Mouse (Mus musculus) gastrocnemius, postnatal 4 days (tissue): Measurements from ENCODE around the gene Ndufa4l2. TPM values are rescaled to one million over a fixed set of nuclear protein-coding genes. Genes with fewer than 3 reads are reported as not detected.

Experiments
- DNase-seq, 2 experiments: peaks; one replicate each; pipeline ENCODE4 v3.0.0; 2021 to 2022; ENCODE audit warnings: low spot score in 2 of 2, mixed read lengths in 2 of 2
- total RNA-seq, 2 experiments: library from RNA; stranded (reverse); gene quantifications; 2 replicates each; pipeline ENCODE4 v1.2.3; 2021

Ndufa4l2 gene
- total RNA-seq, 2 experiments from 2014 or later = 23.6 to 24.1 TPM

GRCm38 (mm10) chr10:127524646-127525255, 10.0 kb downstream of the Ndufa4l2 start:
- no peak for DNase-seq

- no peak for DNase-seq
Measured at GRCm38 (mm10) chr10:127526048-127526447, 11.3 kb downstream of the Ndufa4l2 start.

GRCm38 (mm10) chr10:127526681-127527080, 11.9 kb downstream of the Ndufa4l2 start:
- DNase-seq = peak in 1 of 2 experiments; percentile 75

- DNase-seq = no peak
Measured at GRCm38 (mm10) chr10:127527481-127527880, 12.7 kb downstream of the Ndufa4l2 start.

GRCm38 (mm10) chr10:127530945-127531344, 16.2 kb downstream of the Ndufa4l2 start:
- DNase-seq = no peak

- no peak for DNase-seq
Measured at GRCm38 (mm10) chr10:127531548-127531947, 16.8 kb downstream of the Ndufa4l2 start.

- DNase-seq = no peak
Measured at GRCm38 (mm10) chr10:127534036-127534928, 19.5 kb downstream of the Ndufa4l2 start, which contains the start of gene Nxph4. TSS of gene Nxph4 (minus strand) at chr10:127534559.

GRCm38 (mm10) chr10:127534929-127535384, 20.2 kb downstream of the Ndufa4l2 start:
- no peak for DNase-seq

GRCm38 (mm10) chr10:127536586-127537314, 22.0 kb downstream of the Ndufa4l2 start:
- DNase-seq = no peak

- DNase-seq = peak in 1 of 2 experiments; percentile 77
Measured at GRCm38 (mm10) chr10:127537854-127538583, 23.3 kb downstream of the Ndufa4l2 start.

GRCm38 (mm10) chr10:127541510-127541909, 26.7 kb downstream of the Ndufa4l2 start:
- DNase-seq = no peak

- no peak for DNase-seq
Measured at GRCm38 (mm10) chr10:127542084-127542483, 27.3 kb downstream of the Ndufa4l2 start.

GRCm38 (mm10) chr10:127542720-127543119, 28.0 kb downstream of the Ndufa4l2 start:
- no peak for DNase-seq

- DNase-seq = no peak
Measured at GRCm38 (mm10) chr10:127543916-127544315, 29.1 kb downstream of the Ndufa4l2 start.

GRCm38 (mm10) chr10:127544375-127544774, 29.6 kb downstream of the Ndufa4l2 start:
- DNase-seq = no peak

GRCm38 (mm10) chr10:127546505-127546904, 31.7 kb downstream of the Ndufa4l2 start:
- DNase-seq = no peak

- DNase-seq = no peak
Measured at GRCm38 (mm10) chr10:127548236-127548635, 33.5 kb downstream of the Ndufa4l2 start.

GRCm38 (mm10) chr10:127549892-127550291, 35.1 kb downstream of the Ndufa4l2 start:
- no peak for DNase-seq

- no peak for DNase-seq
Measured at GRCm38 (mm10) chr10:127555703-127556102, 40.9 kb downstream of the Ndufa4l2 start.

- DNase-seq = no peak
Measured at GRCm38 (mm10) chr10:127557397-127557796, 42.6 kb downstream of the Ndufa4l2 start.

- no peak for DNase-seq
Measured at GRCm38 (mm10) chr10:127561145-127561544, 46.4 kb downstream of the Ndufa4l2 start.
